Mouse (Mus musculus): Measurements from ENCODE around the gene Prkag1. TPM values are rescaled to one million over a fixed set of nuclear protein-coding genes. Genes with fewer than 3 reads are reported as not detected.
A peak's percentile ranks its signal among the peaks of the same experiment; 100 is the strongest.

The Prkag1 gene
- polyA plus RNA-seq, 1 experiment: 132 TPM

- peak within 1 kb of the TSS; percentile 63 for H3K4me3 ChIP-seq (ENCODE audit: insufficient read depth, poor library complexity, severe bottlenecking)
- peak within 1 kb of the TSS; percentile 78 for H3ac ChIP-seq (ENCODE audit: control insufficient read depth, insufficient read length, low read depth)
- peaks cover 4% of the 10 kb centered on the region for H3K79me3 ChIP-seq (ENCODE audit: low read depth)
- H3K36me3 ChIP-seq (ENCODE audit: control insufficient read depth, insufficient read depth): peaks cover 21% of the 10 kb centered on the region
- peaks cover 23% of the 10 kb centered on the region for H3K79me2 ChIP-seq (ENCODE audit: control insufficient read depth, insufficient read depth)
- TF ChIP-seq CTCF (IDR thresholded peaks at IDR 0.05; ENCODE audit: control insufficient read depth, insufficient read depth, insufficient read length) (no peak), MAX (IDR thresholded peaks at IDR 0.05) (no peak), FOSL1 (IDR thresholded peaks at IDR 0.05; ENCODE audit: insufficient read depth, low read length, poor library complexity, severe bottlenecking) (no peak), CEBPB (IDR thresholded peaks at IDR 0.05; ENCODE audit: low read depth) (no peak), USF1 (IDR thresholded peaks at IDR 0.05; ENCODE audit: low read depth) (no peak), MYOD1 (IDR thresholded peaks at IDR 0.05; ENCODE audit: control insufficient read depth, insufficient read length, low read depth) (no peak), MYOG (IDR thresholded peaks at IDR 0.05; ENCODE audit: control insufficient read depth, extremely low read depth, insufficient read length) (no peak)
- H3K27me3 ChIP-seq (ENCODE audit: control insufficient read depth, insufficient read depth, insufficient read length): no peaks in the 10 kb centered on the region
Observed at GRCm38 (mm10) chr15:98777762-98778161, 53.6 kb downstream of the Prkag1 start, which contains the start of gene Wnt10b. Wnt10b (minus strand) TSS chr15:98778150.

- H3K27me3 ChIP-seq (ENCODE audit: control insufficient read depth, insufficient read depth, insufficient read length): no peaks in the 10 kb centered on the region
- peak overlapping the region; percentile 63 for H3K4me3 ChIP-seq (ENCODE audit: insufficient read depth, poor library complexity, severe bottlenecking)
- H3K36me3 ChIP-seq (ENCODE audit: control insufficient read depth, insufficient read depth): peaks cover 27% of the 10 kb centered on the region
- H3ac ChIP-seq (ENCODE audit: control insufficient read depth, insufficient read length, low read depth): no peak overlapping the region
- peaks cover 23% of the 10 kb centered on the region for H3K79me2 ChIP-seq (ENCODE audit: control insufficient read depth, insufficient read depth)
- TF ChIP-seq USF1 (IDR thresholded peaks at IDR 0.05; ENCODE audit: low read depth) (no peak), FOSL1 (IDR thresholded peaks at IDR 0.05; ENCODE audit: insufficient read depth, low read length, poor library complexity, severe bottlenecking) (no peak), CTCF (IDR thresholded peaks at IDR 0.05; ENCODE audit: control insufficient read depth, insufficient read depth, insufficient read length) (no peak), MYOG (IDR thresholded peaks at IDR 0.05; ENCODE audit: control insufficient read depth, extremely low read depth, insufficient read length) (no peak), MAX (IDR thresholded peaks at IDR 0.05) (no peak), MYOD1 (IDR thresholded peaks at IDR 0.05; ENCODE audit: control insufficient read depth, insufficient read length, low read depth) (no peak), CEBPB (IDR thresholded peaks at IDR 0.05; ENCODE audit: low read depth) (no peak)
- peaks cover 4% of the 10 kb centered on the region for H3K79me3 ChIP-seq (ENCODE audit: low read depth)
Observed at GRCm38 (mm10) chr15:98777005-98777616, 54.2 kb downstream of the Prkag1 start.

- H3K4me3 ChIP-seq (ENCODE audit: insufficient read depth, poor library complexity, severe bottlenecking): peak overlapping the region; percentile 63
Observed at GRCm38 (mm10) chr15:98776280-98777004, 54.9 kb downstream of the Prkag1 start.

GRCm38 (mm10) chr15:98775533-98775932 is 55.8 kb downstream of the Prkag1 start:
- Histone ChIP-seq H3K36me3 (ENCODE audit: control insufficient read depth, insufficient read depth) (peaks cover 39% of the 10 kb centered on the region), H3K4me3 (ENCODE audit: insufficient read depth, poor library complexity, severe bottlenecking) (no peak overlapping the region), H3K27me3 (ENCODE audit: control insufficient read depth, insufficient read depth, insufficient read length) (no peaks in the 10 kb centered on the region), H3K79me3 (ENCODE audit: low read depth) (peaks cover 4% of the 10 kb centered on the region), H3ac (ENCODE audit: control insufficient read depth, insufficient read length, low read depth) (no peak overlapping the region), H3K79me2 (ENCODE audit: control insufficient read depth, insufficient read depth) (peaks cover 23% of the 10 kb centered on the region)
- TF ChIP-seq MAX (IDR thresholded peaks at IDR 0.05): no peak
- TF ChIP-seq MYOG (IDR thresholded peaks at IDR 0.05; ENCODE audit: control insufficient read depth, extremely low read depth, insufficient read length): no peak
- no peak for TF ChIP-seq CTCF (IDR thresholded peaks at IDR 0.05; ENCODE audit: control insufficient read depth, insufficient read depth, insufficient read length)
- TF ChIP-seq CEBPB (IDR thresholded peaks at IDR 0.05; ENCODE audit: low read depth): no peak
- no peak for TF ChIP-seq MYOD1 (IDR thresholded peaks at IDR 0.05; ENCODE audit: control insufficient read depth, insufficient read length, low read depth)
- TF ChIP-seq FOSL1 (IDR thresholded peaks at IDR 0.05; ENCODE audit: insufficient read depth, low read length, poor library complexity, severe bottlenecking): no peak

More at GRCm38 (mm10) chr15:98776280-98777004, 54.9 kb downstream of the Prkag1 start:
- Histone ChIP-seq H3K36me3 (ENCODE audit: control insufficient read depth, insufficient read depth) (peaks cover 34% of the 10 kb centered on the region), H3ac (ENCODE audit: control insufficient read depth, insufficient read length, low read depth) (no peak overlapping the region), H3K79me2 (ENCODE audit: control insufficient read depth, insufficient read depth) (peaks cover 23% of the 10 kb centered on the region), H3K79me3 (ENCODE audit: low read depth) (peaks cover 4% of the 10 kb centered on the region), H3K27me3 (ENCODE audit: control insufficient read depth, insufficient read depth, insufficient read length) (no peaks in the 10 kb centered on the region)
- peak; percentile 75 for TF ChIP-seq CTCF (IDR thresholded peaks at IDR 0.05; ENCODE audit: control insufficient read depth, insufficient read depth, insufficient read length)
- no peak for TF ChIP-seq USF1 (IDR thresholded peaks at IDR 0.05; ENCODE audit: low read depth)

- Histone ChIP-seq H3K36me3 (ENCODE audit: control insufficient read depth, insufficient read depth) (peaks cover 39% of the 10 kb centered on the region), H3ac (ENCODE audit: control insufficient read depth, insufficient read length, low read depth) (no peak overlapping the region), H3K79me3 (ENCODE audit: low read depth) (peaks cover 4% of the 10 kb centered on the region), H3K27me3 (ENCODE audit: control insufficient read depth, insufficient read depth, insufficient read length) (no peaks in the 10 kb centered on the region), H3K4me3 (ENCODE audit: insufficient read depth, poor library complexity, severe bottlenecking) (no peak overlapping the region), H3K79me2 (ENCODE audit: control insufficient read depth, insufficient read depth) (peaks cover 23% of the 10 kb centered on the region)
- no peak for TF ChIP-seq CEBPB (IDR thresholded peaks at IDR 0.05; ENCODE audit: low read depth)
- TF ChIP-seq MAX (IDR thresholded peaks at IDR 0.05): no peak
- TF ChIP-seq CTCF (IDR thresholded peaks at IDR 0.05; ENCODE audit: control insufficient read depth, insufficient read depth, insufficient read length): no peak
- TF ChIP-seq MYOD1 (IDR thresholded peaks at IDR 0.05; ENCODE audit: control insufficient read depth, insufficient read length, low read depth): no peak
- no peak for TF ChIP-seq FOSL1 (IDR thresholded peaks at IDR 0.05; ENCODE audit: insufficient read depth, low read length, poor library complexity, severe bottlenecking)
- TF ChIP-seq USF1 (IDR thresholded peaks at IDR 0.05; ENCODE audit: low read depth): no peak
- TF ChIP-seq MYOG (IDR thresholded peaks at IDR 0.05; ENCODE audit: control insufficient read depth, extremely low read depth, insufficient read length): no peak
Observed at GRCm38 (mm10) chr15:98774096-98774495, 57.2 kb downstream of the Prkag1 start.

Measured in C2C12 (cell line).